Mouse (Mus musculus): ENCODE measurements around the gene 2510009E07Rik.

DNA sequence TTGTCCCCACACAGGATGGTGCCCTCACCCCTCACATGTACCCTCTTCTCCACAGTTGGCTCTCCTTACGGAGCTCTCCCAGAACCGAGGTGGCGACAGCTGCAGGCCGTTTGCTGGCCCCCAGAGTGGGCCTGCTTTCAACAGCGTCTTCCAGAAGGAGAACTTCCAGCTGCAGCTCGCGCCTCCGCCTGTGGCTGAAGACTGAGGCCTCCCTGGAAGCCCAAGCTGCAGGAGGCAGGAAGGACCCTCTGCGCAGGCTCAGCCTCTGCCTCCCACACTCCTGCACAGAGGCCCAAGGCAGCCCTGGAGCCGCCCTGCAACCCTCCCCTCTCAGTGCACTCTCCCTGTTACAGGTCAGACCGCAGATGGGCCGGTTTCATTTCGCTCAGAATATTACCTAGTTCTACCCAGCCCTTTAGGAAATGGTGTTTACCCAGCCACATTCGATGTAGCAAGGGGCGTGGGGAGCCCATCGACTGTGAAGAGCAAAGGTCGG is 50.4 kb downstream of the 2510009E07Rik start:
- TF ChIP-seq CTCF (IDR thresholded peaks at IDR 0.05; ENCODE audit: low read depth, low read length) (no peak), POLR2A (IDR thresholded peaks at IDR 0.05; ENCODE audit: extremely low read depth, insufficient read depth, low read length) (no peak)
